Mouse (Mus musculus) left cerebral cortex, adult 18-20 months (tissue): ENCODE measurements at regions not wholly inside any gene's neighbourhood (a gene's known extent, or its start where the extent isn't known, plus 50 kb on each side); places are given as distances from the start of the nearest gene placed in this dataset.

Source experiments
- DNase-seq, 2 experiments: peaks; one replicate each; pipeline ENCODE4 v3.0.0; 2021 to 2022; ENCODE audit warnings: low spot score in 2 of 2, mixed read lengths in 1 of 2

DNA sequence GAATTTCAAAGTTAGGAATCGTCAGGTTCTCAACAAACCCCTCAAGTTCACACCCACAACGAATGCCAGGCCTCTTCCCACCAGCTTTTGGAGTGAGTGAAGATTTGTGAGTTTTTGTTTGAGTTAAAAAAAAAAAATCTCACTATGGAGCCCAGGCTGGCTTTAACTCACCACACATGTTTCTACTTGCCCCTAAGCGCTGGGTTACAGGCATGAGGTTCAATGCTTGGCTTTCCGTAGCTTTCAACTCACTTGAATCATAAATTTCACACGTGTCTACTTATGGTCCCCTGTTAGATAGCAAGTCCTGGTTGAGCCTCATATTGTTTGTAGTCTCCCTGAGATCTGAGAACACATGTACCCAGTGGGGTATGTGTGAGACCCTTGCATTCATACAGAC, 122.8 kb upstream of the Efna5 start:
- DNase-seq, result no peak

DNA sequence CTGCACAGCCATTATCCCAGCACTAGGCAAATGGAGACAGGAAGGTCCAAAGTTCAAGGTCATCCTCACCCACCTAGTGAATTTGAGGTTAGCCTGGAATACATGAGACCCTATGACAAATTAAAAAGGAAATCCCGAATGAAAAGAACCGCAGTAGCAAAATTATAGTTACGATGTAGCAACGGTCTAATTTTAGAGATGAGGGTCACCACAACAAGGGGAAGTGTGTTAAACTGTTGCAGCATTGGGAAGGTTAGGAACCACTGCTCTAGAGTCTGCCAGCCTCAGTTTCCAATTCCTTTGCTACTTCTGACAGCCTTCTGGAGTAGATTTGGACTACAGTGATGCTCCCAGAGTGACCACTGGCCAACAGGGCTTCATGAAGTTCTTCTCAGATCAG, 121.6 kb upstream of the Efna5 start:
- DNase-seq, result no peak

DNA sequence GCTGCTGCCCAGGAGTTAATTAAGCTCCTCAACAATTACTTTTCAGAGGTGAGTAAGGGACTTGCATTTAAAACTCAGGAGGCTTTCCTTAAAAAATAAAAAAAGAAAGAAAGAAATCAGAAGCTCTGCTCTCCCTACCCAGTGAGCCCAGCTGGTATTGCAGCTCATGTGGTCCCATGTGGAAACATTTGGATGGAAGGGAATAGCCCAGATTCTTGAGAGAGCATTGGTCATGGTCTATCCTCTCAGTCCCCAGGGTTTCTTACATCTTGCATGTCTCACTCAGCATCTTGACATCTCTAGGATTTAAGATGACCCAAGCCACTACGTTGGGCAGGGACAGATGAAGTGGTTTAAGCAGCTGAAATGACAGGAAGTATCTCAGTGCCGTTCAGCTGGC, 120.8 kb upstream of the Efna5 start:
- no peak for DNase-seq

DNA sequence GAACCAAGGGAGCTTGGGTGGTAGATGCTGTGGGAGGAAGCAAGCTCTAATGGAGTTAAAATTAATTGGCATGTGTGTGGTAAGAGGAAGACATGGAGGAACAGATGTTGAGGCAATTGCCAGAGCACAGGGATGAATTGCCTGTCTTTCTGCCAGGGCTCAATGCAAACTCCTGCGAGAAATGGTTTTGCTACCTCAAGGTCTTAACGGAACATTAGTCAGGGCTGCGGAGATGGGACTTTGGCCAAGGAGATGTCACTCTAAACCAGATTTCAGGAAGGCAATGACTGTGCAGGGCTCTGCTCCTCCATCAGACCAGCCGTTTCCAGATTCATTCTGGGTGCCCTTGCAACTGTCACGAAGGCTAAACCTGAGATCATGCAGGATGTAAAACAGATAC, 116.6 kb upstream of the Efna5 start:
- DNase-seq, result no peak

DNA sequence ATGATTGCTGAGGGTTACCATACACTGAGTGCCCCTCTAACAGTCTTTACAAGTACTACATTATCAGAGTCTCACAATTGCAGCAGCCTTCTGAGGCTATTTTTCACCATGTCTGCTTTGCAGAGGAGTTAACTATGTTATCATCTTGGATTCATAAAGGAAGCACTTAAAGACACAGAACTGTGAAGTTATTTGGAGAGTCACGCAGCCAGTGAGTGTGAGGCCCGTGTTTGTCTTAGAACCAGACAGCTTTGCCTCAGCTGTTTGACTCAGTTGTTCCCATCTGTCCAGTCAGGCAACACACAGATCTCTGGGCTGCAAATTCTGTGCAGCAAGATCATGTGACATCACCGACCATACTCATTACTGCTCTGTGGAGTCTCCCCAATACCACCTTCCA, 114.2 kb upstream of the Efna5 start:
- peak; percentile 31 to 39 for DNase-seq

DNA sequence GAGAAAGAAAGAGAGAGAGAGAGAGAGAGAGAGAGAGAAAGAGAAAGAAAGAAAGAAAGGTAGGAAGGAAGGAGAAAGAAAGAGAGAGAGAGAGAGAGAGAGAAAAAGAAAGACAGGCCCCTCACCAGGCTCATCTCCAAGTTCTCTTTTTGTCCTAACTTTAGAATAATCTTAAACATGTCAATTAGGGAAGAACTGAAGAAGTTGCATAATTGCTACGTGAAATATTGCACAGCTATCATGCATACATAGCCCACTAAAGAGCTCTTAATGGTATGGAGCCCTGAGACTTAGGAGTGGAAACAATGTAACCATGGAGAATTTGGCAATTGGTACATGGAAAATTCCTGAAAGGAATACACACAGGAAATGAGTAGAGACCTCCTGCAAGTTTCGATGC, 111.9 kb upstream of the Efna5 start:
- DNase-seq, result no peak

DNA sequence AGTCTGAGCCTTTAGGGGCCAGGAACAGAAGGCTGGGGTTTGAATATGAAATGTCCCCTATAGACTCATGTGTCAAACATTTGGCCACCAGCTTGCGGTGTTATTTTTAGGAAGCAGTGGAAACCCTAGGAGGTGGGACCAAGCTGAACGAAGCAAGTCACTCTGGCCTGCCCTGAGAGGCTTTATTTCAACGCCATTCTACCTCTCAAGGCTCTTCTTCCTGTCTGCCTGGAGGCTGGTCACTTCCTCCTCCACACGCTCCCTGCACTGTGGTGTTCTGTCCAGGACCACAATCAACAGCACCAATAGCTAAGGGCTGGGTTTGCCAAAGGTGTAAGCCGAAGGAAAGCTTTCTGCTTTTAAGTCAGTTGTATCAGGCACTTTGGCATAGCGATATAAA, 105.2 kb upstream of the Efna5 start:
- DNase-seq, result no peak

DNA sequence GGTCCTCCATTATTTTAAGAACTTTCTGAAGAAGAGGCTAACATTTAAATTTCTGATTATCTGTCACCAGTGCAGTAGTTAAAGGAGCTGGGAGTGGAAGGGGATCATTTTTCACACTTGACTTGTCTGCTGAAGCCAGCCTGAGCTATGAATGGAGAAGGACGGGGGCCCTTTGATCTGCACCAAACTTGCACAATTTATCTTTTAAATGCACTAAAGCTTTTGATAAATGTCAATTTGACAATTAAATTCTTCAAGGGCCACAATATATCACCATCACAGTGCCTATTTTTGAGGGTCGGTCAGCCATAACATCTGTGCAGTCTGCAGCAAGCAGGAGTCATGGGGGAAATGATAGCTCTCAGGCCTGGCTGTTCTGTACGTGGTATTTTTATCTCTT, 99.2 kb upstream of the Efna5 start:
- no peak for DNase-seq

DNA sequence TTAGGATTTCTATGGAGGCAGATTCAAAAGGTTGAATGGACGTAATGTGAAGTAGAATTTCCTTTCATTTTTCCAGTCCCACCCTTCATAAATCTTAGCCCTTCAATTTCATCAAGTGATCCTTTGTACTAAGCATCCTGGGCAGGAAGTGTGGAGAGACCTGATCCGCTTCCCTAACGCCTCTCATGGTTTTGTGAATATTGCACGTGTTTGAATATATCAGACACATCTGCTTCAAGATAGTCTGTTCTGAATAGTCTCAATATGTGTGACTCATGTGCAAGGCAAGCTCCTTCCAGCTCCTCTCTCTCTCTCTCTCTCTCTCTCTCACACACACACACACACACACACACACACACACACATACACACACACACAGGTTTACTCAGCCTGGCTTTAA, 96.4 kb upstream of the Efna5 start:
- no peak for DNase-seq

DNA sequence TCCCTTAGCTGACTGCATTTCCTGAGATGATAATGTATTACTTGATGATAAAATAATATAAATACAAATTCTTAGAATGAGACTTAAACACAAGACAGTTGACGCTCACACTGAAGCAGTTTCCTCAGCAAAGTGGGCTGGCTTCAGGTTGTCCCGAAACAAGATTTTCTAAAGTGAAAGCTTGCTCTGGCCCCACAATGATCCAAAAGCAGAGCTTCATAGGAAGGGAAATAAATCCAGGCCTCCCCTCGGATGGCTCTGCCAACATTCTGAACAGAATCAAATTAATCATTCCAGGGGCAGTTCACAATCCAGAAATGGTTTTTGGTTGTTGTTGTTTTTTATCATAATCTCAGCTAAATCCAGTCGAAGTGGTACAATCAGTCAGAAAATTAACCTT, 96.0 kb upstream of the Efna5 start:
- DNase-seq, result no peak

DNA sequence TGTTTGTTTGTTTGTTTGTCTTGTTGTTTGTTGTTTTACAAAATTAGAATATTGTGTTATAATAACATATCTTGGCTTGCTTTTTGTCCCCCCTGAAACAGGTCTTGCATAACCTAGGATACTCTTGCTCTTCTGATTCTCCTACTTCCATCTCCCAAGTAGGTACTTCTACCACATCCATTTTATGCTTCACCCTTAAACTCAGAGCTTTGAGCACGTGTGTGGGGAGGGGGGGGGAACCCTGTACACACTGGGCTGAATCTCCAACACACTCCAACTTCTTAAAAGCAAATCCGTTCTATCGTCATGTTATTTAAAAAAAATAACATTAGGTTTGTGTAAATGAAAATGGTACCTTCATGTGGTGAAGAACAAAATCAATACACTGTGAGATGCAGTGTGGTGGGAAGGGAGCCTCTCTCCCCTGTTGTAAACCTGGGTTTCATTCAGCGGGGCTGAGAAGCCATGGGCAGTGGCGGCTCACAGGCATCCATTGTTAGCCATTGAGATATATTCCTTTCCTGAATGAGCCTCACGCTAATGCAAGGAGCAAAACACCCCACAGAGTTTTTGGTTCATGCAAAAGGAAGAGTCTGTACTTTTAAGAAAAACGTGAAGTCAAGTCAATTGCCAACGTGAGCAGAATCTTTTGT, 93.6 kb upstream of the Efna5 start:
- no peak for DNase-seq

DNA sequence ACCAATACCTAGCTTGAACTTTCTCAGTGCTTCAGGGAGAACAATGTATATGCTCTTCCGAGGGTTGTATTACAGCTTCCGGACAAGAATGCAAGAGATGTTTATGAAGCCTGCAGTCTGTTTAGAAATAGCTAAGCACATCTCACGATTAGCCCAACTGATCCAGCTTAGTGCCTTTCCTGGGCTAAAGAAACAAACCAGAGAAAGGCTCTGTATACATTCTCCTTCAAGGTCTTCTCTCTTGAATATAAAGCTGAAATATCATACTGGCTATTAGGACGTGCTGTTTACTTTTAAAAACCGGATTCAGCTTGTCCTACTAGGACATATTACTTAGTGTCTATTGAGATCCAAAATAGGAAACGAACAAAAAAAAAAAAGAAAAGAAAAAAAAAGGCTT, 87.9 kb upstream of the Efna5 start:
- no peak for DNase-seq

DNA sequence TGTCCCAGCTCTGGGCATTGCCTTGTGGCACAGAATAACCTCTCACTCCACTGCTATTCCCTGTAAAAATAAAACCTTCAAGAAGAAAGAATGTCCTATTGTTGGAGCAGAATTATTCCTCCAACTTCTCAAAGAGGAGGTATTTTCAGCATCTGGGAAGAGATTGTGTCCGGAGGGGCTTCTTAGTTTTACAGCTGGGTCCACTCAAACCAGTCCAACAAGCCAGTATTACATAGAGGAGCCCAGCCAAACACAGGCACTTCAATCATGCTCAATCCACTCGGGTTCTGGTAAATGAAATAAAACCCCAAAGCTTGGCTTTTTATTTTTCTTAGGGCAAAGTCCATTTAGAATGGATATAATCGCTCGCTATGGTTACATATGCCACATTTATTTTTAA, 82.7 kb upstream of the Efna5 start:
- DNase-seq, result no peak

DNA sequence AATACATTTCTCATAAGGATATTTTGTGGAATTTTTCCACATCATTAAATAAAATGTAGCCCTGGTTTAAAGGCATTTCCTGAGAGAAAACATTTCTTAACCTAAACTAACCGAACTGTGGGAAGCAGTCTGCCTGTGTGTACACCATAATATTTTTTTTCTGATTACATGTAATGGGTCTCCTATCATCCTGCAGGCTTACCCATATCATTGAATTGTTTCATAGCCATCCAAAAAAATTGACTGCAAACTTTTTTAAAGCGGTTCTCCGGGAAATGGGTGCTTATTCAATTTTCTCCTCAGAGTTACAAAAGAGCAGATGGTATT, 81.1 kb upstream of the Efna5 start:
- DNase-seq, result no peak

DNA sequence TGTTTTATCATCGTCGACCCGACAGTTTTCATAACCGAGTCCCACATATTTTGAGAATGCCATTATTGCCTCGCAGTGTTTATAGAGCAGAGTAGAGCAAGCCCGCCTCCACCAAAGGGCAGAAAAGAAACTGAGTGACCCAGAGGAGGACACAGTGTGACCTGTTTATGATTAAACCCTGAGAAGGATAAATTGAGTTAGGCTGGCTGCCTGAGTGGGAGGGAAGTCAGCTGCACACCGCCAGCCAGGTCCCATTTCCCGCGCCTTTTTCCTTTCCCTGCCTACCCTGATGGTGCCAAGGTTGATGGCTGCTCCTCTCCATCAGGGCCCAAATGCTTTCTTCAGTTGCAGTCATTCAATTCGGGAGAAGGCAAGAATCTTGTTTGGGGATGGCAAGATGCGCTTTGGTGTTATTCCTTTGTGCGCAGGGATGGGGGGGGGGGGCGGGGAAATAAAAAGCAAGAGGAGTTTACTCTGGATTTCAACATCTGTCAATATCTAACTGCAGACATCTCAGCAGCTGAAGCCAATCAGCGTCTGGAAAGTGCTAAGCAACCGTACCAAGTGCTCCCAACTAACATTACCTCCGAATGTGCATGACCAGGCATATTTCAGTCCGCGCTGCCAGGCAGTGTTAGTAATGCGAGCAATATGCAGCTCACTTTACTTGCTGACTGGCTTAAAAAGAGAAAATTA, 80.6 kb upstream of the Efna5 start:
- DNase-seq, result no peak

DNA sequence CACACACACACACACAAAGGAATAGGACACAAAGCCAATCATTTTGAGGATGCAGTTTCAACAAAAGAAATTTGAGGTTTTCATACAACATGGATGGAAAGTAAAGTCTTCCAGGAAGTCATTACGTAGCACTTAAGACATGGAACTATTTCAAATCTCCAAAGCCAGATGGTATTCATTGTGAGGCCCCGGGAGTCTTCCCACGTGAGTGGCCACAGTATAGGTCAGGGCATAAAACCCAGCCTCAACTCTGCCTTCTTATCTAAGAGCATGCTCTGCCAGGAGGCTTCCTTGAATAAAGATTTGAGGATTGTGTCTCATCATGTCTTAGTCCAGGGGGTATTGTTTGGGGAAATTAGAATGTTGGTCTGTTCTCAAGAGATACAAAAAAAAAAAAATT, 78.0 kb upstream of the Efna5 start:
- no peak for DNase-seq

DNA sequence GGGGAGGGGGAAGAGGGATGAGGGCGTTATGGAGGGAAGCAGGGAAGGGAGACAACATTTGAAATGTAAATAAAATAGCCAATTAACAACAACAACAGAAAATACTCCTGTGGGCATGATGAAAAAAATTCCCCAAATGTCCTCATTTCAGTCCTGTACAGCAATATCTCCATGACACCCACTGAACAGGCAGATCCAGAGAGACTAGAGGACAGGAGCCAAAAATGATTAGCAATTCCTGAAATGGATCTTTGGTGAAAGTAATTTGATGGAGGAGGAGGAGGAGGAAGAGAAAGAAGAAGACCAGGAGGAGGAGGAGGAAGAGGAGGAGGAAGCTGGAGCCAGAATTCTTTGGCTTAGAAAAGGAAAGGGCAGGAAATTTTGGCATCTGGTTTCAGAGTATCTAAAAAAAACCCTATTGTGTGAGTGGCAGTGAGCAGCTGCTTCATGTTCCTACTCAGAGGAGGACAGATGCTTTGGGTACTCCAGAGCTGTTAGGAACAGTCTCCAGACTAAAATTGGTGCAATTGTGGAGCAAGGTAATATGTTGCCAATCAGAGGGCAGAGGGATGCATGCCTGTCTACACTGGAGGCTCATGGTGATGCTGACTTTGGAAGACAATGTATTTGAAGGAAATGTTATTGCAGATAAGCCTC, 66.5 kb upstream of the Efna5 start:
- peak in 1 of 2 experiments; percentile 28 for DNase-seq

DNA sequence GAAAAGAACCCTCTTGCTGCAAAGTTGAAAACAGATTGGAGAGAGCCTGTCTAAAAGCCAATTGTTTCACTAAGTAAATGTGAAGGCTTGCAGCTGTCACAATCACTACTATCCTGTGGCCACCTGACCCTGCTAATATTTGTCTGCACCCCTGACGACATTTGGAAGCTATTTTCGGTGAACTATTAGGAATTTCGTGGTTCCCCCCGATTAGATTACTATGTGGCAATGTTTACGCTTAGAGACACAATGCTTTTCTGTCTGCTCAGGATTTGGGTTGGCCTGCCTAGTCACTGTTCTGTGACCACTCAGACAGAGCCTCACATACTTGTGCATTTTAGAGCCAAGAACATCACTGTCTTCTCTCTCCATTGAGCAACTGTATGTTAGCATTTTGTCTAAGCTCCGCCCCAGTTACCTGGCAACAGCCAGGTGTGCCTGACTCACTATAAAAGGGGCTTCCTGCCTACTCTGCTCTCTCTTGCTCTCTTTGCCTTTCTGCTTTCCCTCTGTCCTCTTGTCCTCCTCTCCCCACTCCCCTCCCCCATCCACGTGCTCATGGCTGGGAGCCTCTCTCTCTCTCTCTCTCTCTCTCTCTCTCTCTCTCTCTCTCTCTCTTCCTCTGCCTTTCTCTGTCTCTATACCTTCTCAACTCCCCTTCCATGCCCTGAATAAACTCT, 59.6 kb upstream of the Efna5 start:
- no peak for DNase-seq

DNA sequence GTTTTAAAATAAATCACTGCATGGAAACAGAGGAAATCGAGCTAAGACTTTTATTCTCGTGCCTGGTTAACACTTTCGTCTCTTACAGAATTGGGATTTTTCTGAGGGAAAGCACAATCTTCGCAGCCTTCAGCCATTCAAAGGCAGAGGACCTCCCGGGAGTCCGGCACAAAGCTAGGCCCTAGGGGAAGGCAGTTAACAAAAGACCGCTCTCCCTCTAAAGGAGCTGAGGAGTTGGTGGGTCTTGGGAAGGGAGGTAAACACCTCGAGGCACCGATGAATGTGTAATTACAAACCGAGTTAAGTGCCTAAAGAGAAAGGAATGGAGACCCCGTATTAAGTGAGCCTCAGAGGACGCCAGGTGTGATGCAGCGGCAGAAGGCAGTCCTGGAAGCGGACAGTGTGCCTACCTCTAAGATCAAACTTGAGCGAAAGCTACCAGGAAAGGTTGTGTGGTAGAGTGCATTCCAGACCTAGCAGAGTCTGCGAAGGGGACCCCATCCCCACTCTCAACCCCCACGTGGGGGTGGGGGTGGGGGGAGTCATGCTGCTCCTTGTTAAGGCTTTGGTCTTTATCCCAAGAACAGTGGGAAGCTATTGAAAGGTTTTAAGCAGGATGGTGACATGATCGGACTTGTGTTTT, 58.9 kb upstream of the Efna5 start:
- no peak for DNase-seq

DNA sequence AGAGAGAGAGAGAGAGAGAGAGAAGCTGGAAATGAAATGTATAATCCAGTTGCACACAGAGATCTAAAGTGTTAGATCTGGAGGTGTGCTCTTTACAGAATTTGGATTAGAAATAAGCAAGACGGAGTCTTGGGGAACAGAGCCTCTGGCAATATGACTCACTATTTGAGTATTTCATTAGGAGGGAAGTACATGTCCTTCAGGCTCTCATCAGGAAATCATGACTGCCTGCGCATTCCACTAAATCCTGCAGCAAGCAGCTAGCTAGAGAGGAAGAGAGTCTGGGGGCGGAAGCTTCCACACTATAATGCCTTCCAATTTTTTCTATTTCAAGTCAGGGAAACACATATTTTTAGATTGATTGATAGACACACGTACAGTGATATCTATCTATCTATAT, 58.1 kb upstream of the Efna5 start:
- DNase-seq, result no peak
